9 mouse cellular contexts compared by ENCODE assay signal in genomic region chr13:73626410-73626744, GRCm38 (mm10). TPM values are rescaled to one million over a fixed set of nuclear protein-coding genes. Genes with fewer than 3 reads are reported as not detected.
DNase-seq lines count a peak whose midpoint lies in the region; ATAC-seq and TF ChIP-seq lines count a peak whose summit lies in the region.
"Had no signal": no experiment of that assay in that cellular context is flagged by ENCODE, and none has a peak within 500 bp of the region (broad histone marks: within the 10 kb centered on the region; RNA-seq: fewer than 3 reads in every experiment).

No protein-coding gene starts in this region.

- no peak for DNase-seq in liver, adult 2 months (ENCODE audit: extremely low read depth, low read depth, low spot score)
- no peak for DNase-seq in liver
- no peak for DNase-seq in embryonic facial prominence, embryonic 14.5 days (ENCODE audit: low spot score)
- DNase-seq in limb, embryonic 10.5 days (ENCODE audit: low spot score) = no peak
- no peak for DNase-seq in urinary bladder, postnatal 25 days (ENCODE audit: low spot score)
- DNase-seq in spleen, postnatal 4 days (ENCODE audit: low spot score in 2 of 2) = no peak
- DNase-seq in thymus, postnatal 25 days = no peak

- H3K4me1 ChIP-seq in liver, adult 2 months (ENCODE audit: control insufficient read depth, insufficient read depth, low read length) = peaks cover 3% of the 10 kb centered on the region; the same call in 1 of the 2 replicates
- H3K4me1 ChIP-seq in embryonic facial prominence, embryonic 14.5 days (ENCODE audit: control insufficient read depth, insufficient read depth, low read length) = peaks cover 7% of the 10 kb centered on the region
- H3K4me1 ChIP-seq in limb, embryonic 10.5 days = peaks cover 27% of the 10 kb centered on the region
- no peaks in the 10 kb centered on the region for H3K4me1 ChIP-seq in neural tube, embryonic 14.5 days (ENCODE audit: control insufficient read depth, insufficient read depth, low read length)

- H3K27ac ChIP-seq in liver, adult 2 months (replicated peaks; ENCODE audit: insufficient read depth, low read depth, low read length) = peak overlapping the region; percentile 63
- no peak overlapping the region for H3K27ac ChIP-seq in embryonic facial prominence, embryonic 14.5 days (replicated peaks; ENCODE audit: low read depth, low read length)
- peak overlapping the region; percentile 92 for H3K27ac ChIP-seq in limb, embryonic 10.5 days
- no peak overlapping the region for H3K27ac ChIP-seq in neural tube, embryonic 14.5 days (ENCODE audit: low read depth, low read length)

- TF ChIP-seq POLR2A in liver, adult 2 months (IDR thresholded peaks at IDR 0.05; ENCODE audit: extremely low read depth, insufficient read depth, low read length) = no peak

- no peaks in the 10 kb centered on the region for H3K27me3 ChIP-seq in liver, adult 2 months (ENCODE audit: control insufficient read depth, insufficient read depth, low read length)
- no peaks in the 10 kb centered on the region for H3K27me3 ChIP-seq in embryonic facial prominence, embryonic 14.5 days (replicated peaks; ENCODE audit: control insufficient read depth, insufficient read depth, low read length)
- H3K27me3 ChIP-seq in limb, embryonic 10.5 days (ENCODE audit: low read depth, poor library complexity, severe bottlenecking) = no peaks in the 10 kb centered on the region
- no peaks in the 10 kb centered on the region for H3K27me3 ChIP-seq in neural tube, embryonic 14.5 days (ENCODE audit: control insufficient read depth, insufficient read depth, low read length)

- ATAC-seq in embryonic facial prominence, embryonic 14.5 days (ENCODE audit: low read depth) = no peak
- no peak for ATAC-seq in neural tube, embryonic 14.5 days (ENCODE audit: low read depth)

- H3K79me2 ChIP-seq in liver, adult 2 months (ENCODE audit: control insufficient read depth, insufficient read depth, low read length) = no peaks in the 10 kb centered on the region

- peak overlapping the region; percentile 13 for H3K9ac ChIP-seq in liver, adult 2 months (ENCODE audit: low read depth, low read length)
- H3K9ac ChIP-seq in embryonic facial prominence, embryonic 14.5 days (ENCODE audit: low read depth, low read length) = peak overlapping the region; percentile 74
- H3K9ac ChIP-seq in neural tube, embryonic 14.5 days (replicated peaks; ENCODE audit: low read depth, low read length) = no peak overlapping the region

- no peak for TF ChIP-seq CTCF in liver, adult 2 months (IDR thresholded peaks at IDR 0.05; ENCODE audit: low read depth, low read length)

- no peak overlapping the region; the same call in 1 of the 2 replicates for H3K4me3 ChIP-seq in liver, adult 2 months (ENCODE audit: insufficient read depth, low read depth, low read length)
- peak overlapping the region; percentile 57 for H3K4me3 ChIP-seq in embryonic facial prominence, embryonic 14.5 days (ENCODE audit: low read depth, low read length)
- H3K4me3 ChIP-seq in limb, embryonic 10.5 days = peak overlapping the region; percentile 76
- peak overlapping the region; percentile 40 for H3K4me3 ChIP-seq in neural tube, embryonic 14.5 days (ENCODE audit: low read depth, low read length)

- 32% methylated on average over 6 of the region's 6 CpGs for WGBS in liver, adult 2 months
- WGBS in embryonic facial prominence, embryonic 14.5 days = 45% methylated on average over 6 of the region's 6 CpGs
- WGBS in limb, embryonic 10.5 days = 44% methylated on average over 6 of the region's 6 CpGs
- 44% methylated on average over 6 of the region's 6 CpGs for WGBS in neural tube, embryonic 14.5 days

- no peaks in the 10 kb centered on the region for H3K9me3 ChIP-seq in embryonic facial prominence, embryonic 14.5 days (ENCODE audit: control insufficient read depth, low read length)
- no peaks in the 10 kb centered on the region for H3K9me3 ChIP-seq in limb, embryonic 10.5 days (replicated peaks)
- H3K9me3 ChIP-seq in neural tube, embryonic 14.5 days (ENCODE audit: control insufficient read depth, low read length) = no peaks in the 10 kb centered on the region

- peaks cover 6% of the 10 kb centered on the region; the same call in 1 of the 2 replicates for H3K36me3 ChIP-seq in liver, adult 2 months (ENCODE audit: control insufficient read depth, insufficient read depth, low read length)
- peaks cover 27% of the 10 kb centered on the region for H3K36me3 ChIP-seq in embryonic facial prominence, embryonic 14.5 days (ENCODE audit: control insufficient read depth, insufficient read depth, low read length)
- H3K36me3 ChIP-seq in limb, embryonic 10.5 days = peaks cover 27% of the 10 kb centered on the region
- peaks cover under 1% of the 10 kb centered on the region; the same call in 1 of the 2 replicates for H3K36me3 ChIP-seq in neural tube, embryonic 14.5 days (ENCODE audit: control insufficient read depth, insufficient read depth, low read length)

- H3K4me2 ChIP-seq in embryonic facial prominence, embryonic 14.5 days (ENCODE audit: low read depth, low read length) = peak overlapping the region; percentile 67
- H3K4me2 ChIP-seq in neural tube, embryonic 14.5 days (ENCODE audit: low read depth, low read length) = peak overlapping the region; percentile 77

RNA-seq across cellular contexts. Expression of gene Tert, which starts 0.3 kb away (rescaled TPM):
- total RNA-seq in liver, adult 2 months (2014; rRNA removed) = 7.0 and 8.5 TPM in 2 replicates
- 13.1 and 16.5 TPM in 2 replicates for polyA plus RNA-seq in liver, adult 2 months (2012; rRNA removed)
- polyA plus RNA-seq in embryonic facial prominence, embryonic 14.5 days (2014; fragmentation: Nextera tagmentation; extraction: Ambion mirVana) = 2.2 and 2.8 TPM in 2 replicates
- 10.4 and 12.9 TPM in 2 replicates for polyA plus RNA-seq in limb, embryonic 10.5 days (2016; fragmentation: Nextera tagmentation; extraction: Ambion mirVana)
- 6.6 and 7.0 TPM in 2 replicates for polyA plus RNA-seq in neural tube, embryonic 14.5 days (2014; fragmentation: Nextera tagmentation; extraction: Ambion mirVana)

RNA-seq across cellular contexts. Expression of gene Clptm1l, which starts 22.6 kb away (rescaled TPM):
- total RNA-seq in liver, adult 2 months (2014; rRNA removed) = 95.1 and 108 TPM in 2 replicates
- polyA plus RNA-seq in liver, adult 2 months (2012; rRNA removed) = 116 and 138 TPM in 2 replicates
- polyA plus RNA-seq in embryonic facial prominence, embryonic 14.5 days (2014; fragmentation: Nextera tagmentation; extraction: Ambion mirVana) = 128 and 134 TPM in 2 replicates
- polyA plus RNA-seq in limb, embryonic 10.5 days (2016; fragmentation: Nextera tagmentation; extraction: Ambion mirVana) = 111 and 112 TPM in 2 replicates
- 141 and 143 TPM in 2 replicates for polyA plus RNA-seq in neural tube, embryonic 14.5 days (2014; fragmentation: Nextera tagmentation; extraction: Ambion mirVana)

RNA-seq across cellular contexts. Expression of gene Slc6a18, which starts 51.4 kb away (rescaled TPM):
- not detected in 2 replicates for total RNA-seq in liver, adult 2 months (2014; rRNA removed)
- polyA plus RNA-seq in liver, adult 2 months (2012; rRNA removed) = 0.15 TPM in 1 of 2 replicates, not detected in the other
- polyA plus RNA-seq in embryonic facial prominence, embryonic 14.5 days (2014; fragmentation: Nextera tagmentation; extraction: Ambion mirVana) = not detected in 2 replicates
- polyA plus RNA-seq in limb, embryonic 10.5 days (2016; fragmentation: Nextera tagmentation; extraction: Ambion mirVana) = not detected in 2 replicates
- polyA plus RNA-seq in neural tube, embryonic 14.5 days (2014; fragmentation: Nextera tagmentation; extraction: Ambion mirVana) = not detected in 2 replicates
- total RNA-seq: heart, postnatal 10 days had no signal

Comparison
In these comparisons a context has a peak if more than half of its experiments do, and no peak if none do; other contexts are left out.
1. H3K27ac ChIP-seq: peak in liver, adult 2 months (single experiment) and limb, embryonic 10.5 days (single experiment); none in embryonic facial prominence, embryonic 14.5 days (single experiment) and neural tube, embryonic 14.5 days (single experiment).